Mouse (Mus musculus) brain, embryonic 14.5 days (tissue): ENCODE data around the gene Eddm3b.

Experiments used
- CTCF ChIP-seq: fragments of 200-500 bp; IDR thresholded peaks from 2 replicates; pipeline ENCODE4 v1.5.1; 2012; ENCODE audit warnings: inconsistent platforms, mild to moderate bottlenecking, moderate library complexity, borderline replicate concordance; ENCODE audit not compliant: insufficient read depth, insufficient read length; ENCODE audit errors: extremely low read depth
- POLR2A ChIP-seq: fragments of 200-500 bp; IDR thresholded peaks from 2 replicates; pipeline ENCODE4 v1.6.1; 2012; ENCODE audit warnings: mild to moderate bottlenecking, inconsistent platforms, borderline replicate concordance; ENCODE audit not compliant: poor library complexity, insufficient read depth, insufficient read length, severe bottlenecking; ENCODE audit errors: extremely low read depth

DNA sequence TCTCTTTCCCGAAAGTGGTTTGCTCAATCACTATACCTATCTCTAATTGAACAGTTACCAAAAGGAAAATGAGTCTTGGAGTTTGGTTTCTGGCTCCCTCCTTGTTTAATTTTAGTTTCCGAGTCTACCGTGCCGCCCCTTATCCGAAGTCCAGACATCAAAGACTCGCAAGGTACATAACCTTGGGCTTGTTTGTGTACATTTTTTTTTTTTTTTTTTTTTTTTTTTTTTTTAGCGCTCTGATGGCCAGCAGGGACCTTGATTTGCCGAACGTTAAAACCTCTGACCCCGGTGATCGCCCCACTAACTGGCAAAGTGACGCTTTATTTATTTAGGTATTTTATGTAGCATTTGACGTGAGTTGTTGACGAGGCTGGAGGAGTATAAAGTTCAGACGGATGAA is 24.6 kb upstream of the Eddm3b start:
- no peak for TF ChIP-seq POLR2A
- TF ChIP-seq CTCF: no peak
